In the genomic region with DNA sequence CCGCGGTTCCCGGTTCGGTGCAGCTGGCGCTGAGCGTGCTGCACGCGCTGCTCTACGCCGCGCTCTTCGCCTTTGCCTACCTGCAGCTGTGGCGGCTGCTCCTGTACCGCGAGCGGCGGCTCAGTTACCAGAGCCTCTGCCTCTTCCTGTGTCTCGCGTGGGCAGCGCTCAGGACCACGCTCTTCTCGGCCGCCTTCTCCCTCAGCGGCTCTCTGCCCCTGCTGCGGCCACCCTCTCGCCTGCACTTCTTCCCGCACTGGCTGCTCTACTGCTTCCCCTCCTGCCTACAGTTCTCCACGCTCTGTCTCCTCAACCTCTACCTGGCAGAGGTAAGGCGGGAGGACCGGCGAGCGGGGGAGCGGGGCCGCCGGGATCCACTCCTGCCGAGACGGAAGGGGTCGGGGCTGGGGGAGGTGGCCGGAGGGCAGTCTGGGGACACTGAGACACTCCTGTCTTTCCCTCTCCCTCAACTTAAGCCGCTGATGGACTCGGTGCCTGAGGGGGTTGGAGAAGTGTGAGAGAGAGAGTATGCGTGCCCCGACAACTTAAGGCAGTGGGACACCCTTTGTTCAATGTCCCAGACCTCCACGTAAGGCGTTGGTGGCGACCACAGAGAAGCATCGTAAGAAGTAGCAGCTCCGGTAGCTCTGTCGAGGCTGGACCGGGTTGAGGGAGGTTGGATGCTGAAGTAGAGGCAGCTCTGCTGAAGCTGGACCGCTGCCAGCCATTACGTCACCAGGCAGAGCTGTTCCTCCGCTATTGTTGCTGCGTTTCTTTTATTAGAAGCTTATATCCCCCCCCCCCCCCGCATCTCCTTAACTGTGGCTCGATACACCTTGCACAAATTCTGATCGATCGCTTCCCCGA, we compare ENCODE assay signal across 7 mouse cellular contexts. TPM values are rescaled to one million over a fixed set of nuclear protein-coding genes. Genes with fewer than 3 reads are reported as not detected.
DNase-seq lines count a peak whose midpoint lies in the region; ATAC-seq lines count a peak whose summit lies in the region.

A gene (minus strand): TSS at position 239 of the 867 bp plus-strand sequence.

- DNase-seq in adrenal gland, postnatal 4 days (ENCODE audit: low spot score in 2 of 2): peak; percentile 26 to 36
- peak; percentile 93 for DNase-seq in embryonic facial prominence, embryonic 14.5 days (ENCODE audit: low spot score)
- peak; percentile 65 to 75 for DNase-seq in heart, adult 9 months (ENCODE audit: low spot score in 2 of 2)
- peak; percentile 70 for DNase-seq in kidney, adult 9 months
- peak; percentile 63 to 75 for DNase-seq in spleen, adult 18-20 months

- ATAC-seq in embryonic facial prominence, embryonic 14.5 days (ENCODE audit: low read depth): peak; percentile 38
- ATAC-seq in limb, embryonic 13.5 days (ENCODE audit: low FRiP score, low read depth): peak; percentile 20
- ATAC-seq in midbrain, embryonic 15.5 days (replicated peaks): peak; percentile 63

- peak within 1 kb of the TSS; percentile 96 for H3K27ac ChIP-seq in embryonic facial prominence, embryonic 14.5 days (replicated peaks; ENCODE audit: low read depth, low read length)
- H3K27ac ChIP-seq in limb, embryonic 13.5 days: peak within 1 kb of the TSS; percentile 94
- H3K27ac ChIP-seq in midbrain, embryonic 15.5 days: peak within 1 kb of the TSS; percentile 95

- H3K4me2 ChIP-seq in embryonic facial prominence, embryonic 14.5 days (ENCODE audit: low read depth, low read length): peak within 1 kb of the TSS; percentile 92
- H3K4me2 ChIP-seq in limb, embryonic 13.5 days (replicated peaks): peak within 1 kb of the TSS; percentile 93
- H3K4me2 ChIP-seq in midbrain, embryonic 15.5 days: peak within 1 kb of the TSS; percentile 65

- no peaks in the 10 kb centered on the region for H3K27me3 ChIP-seq in embryonic facial prominence, embryonic 14.5 days (replicated peaks; ENCODE audit: control insufficient read depth, insufficient read depth, low read length)
- H3K27me3 ChIP-seq in limb, embryonic 13.5 days: no peaks in the 10 kb centered on the region
- H3K27me3 ChIP-seq in midbrain, embryonic 15.5 days (replicated peaks): no peaks in the 10 kb centered on the region

- H3K4me3 ChIP-seq in embryonic facial prominence, embryonic 14.5 days (ENCODE audit: low read depth, low read length): peak within 1 kb of the TSS; percentile 81
- peak within 1 kb of the TSS; percentile 85 for H3K4me3 ChIP-seq in limb, embryonic 13.5 days
- peak within 1 kb of the TSS; percentile 92 for H3K4me3 ChIP-seq in midbrain, embryonic 15.5 days

- H3K36me3 ChIP-seq in embryonic facial prominence, embryonic 14.5 days (ENCODE audit: control insufficient read depth, insufficient read depth, low read length): no peaks in the 10 kb centered on the region
- H3K36me3 ChIP-seq in limb, embryonic 13.5 days: no peaks in the 10 kb centered on the region
- no peaks in the 10 kb centered on the region for H3K36me3 ChIP-seq in midbrain, embryonic 15.5 days (replicated peaks)

- under 1% methylated on average over 41 of the region's 59 CpGs for WGBS in embryonic facial prominence, embryonic 14.5 days
- under 1% methylated on average over 59 of the region's 59 CpGs for WGBS in limb, embryonic 13.5 days
- under 1% methylated on average over 59 of the region's 59 CpGs for WGBS in midbrain, embryonic 15.5 days

- H3K4me1 ChIP-seq in embryonic facial prominence, embryonic 14.5 days (ENCODE audit: control insufficient read depth, insufficient read depth, low read length): no peaks in the 10 kb centered on the region
- no peaks in the 10 kb centered on the region; the same call in 1 of the 2 replicates for H3K4me1 ChIP-seq in limb, embryonic 13.5 days
- peaks cover 24% of the 10 kb centered on the region for H3K4me1 ChIP-seq in midbrain, embryonic 15.5 days

- peak within 1 kb of the TSS; percentile 90 for H3K9ac ChIP-seq in embryonic facial prominence, embryonic 14.5 days (ENCODE audit: low read depth, low read length)
- H3K9ac ChIP-seq in limb, embryonic 13.5 days: peak within 1 kb of the TSS; percentile 88
- peak within 1 kb of the TSS; percentile 97 for H3K9ac ChIP-seq in midbrain, embryonic 15.5 days

- H3K9me3 ChIP-seq in embryonic facial prominence, embryonic 14.5 days (ENCODE audit: control insufficient read depth, low read length): no peaks in the 10 kb centered on the region
- H3K9me3 ChIP-seq in limb, embryonic 13.5 days: no peaks in the 10 kb centered on the region
- no peaks in the 10 kb centered on the region for H3K9me3 ChIP-seq in midbrain, embryonic 15.5 days

RNA-seq across cellular contexts. Expression of the gene that starts here (rescaled TPM):
- total RNA-seq in adrenal gland, postnatal 4 days (2021): 10 to 100 TPM; 32.7 to 36.7 TPM
- 18.0 and 18.7 TPM in 2 replicates for polyA plus RNA-seq in embryonic facial prominence, embryonic 14.5 days (2014; fragmentation: Nextera tagmentation; extraction: Ambion mirVana)
- polyA plus RNA-seq in limb, embryonic 13.5 days (2015; fragmentation: Nextera tagmentation; extraction: Ambion mirVana): 18.0 and 18.9 TPM in 2 replicates
- polyA plus RNA-seq in midbrain, embryonic 15.5 days (2015; fragmentation: Nextera tagmentation; extraction: Ambion mirVana): 32.4 and 34.0 TPM in 2 replicates

Comparison
In these comparisons a context has a peak if more than half of its experiments do, and no peak if none do; other contexts are left out.
1. Peak in every context shown above with its lines: DNase-seq, ATAC-seq, H3K4me3 ChIP-seq and H3K27ac ChIP-seq.
2. DNase-seq: peak in every context shown above with its lines; median percentile 93 in embryonic facial prominence, embryonic 14.5 days; 70 in heart, adult 9 months; 70 in kidney, adult 9 months; 69 in spleen, adult 18-20 months; 31 in adrenal gland, postnatal 4 days.